Mouse (Mus musculus) kidney, adult 9 months (tissue): ENCODE data around the gene Gm8453.
"Not testable (repeated sequence)": the region's sequence is repeated elsewhere in the genome, so short reads cannot be mapped to it uniquely, and the experiment has no call there.

ENCODE experiments used
- DNase-seq: peaks from one replicate; pipeline ENCODE4 v3.0.0; 2022

The Gm8453 gene

DNA sequence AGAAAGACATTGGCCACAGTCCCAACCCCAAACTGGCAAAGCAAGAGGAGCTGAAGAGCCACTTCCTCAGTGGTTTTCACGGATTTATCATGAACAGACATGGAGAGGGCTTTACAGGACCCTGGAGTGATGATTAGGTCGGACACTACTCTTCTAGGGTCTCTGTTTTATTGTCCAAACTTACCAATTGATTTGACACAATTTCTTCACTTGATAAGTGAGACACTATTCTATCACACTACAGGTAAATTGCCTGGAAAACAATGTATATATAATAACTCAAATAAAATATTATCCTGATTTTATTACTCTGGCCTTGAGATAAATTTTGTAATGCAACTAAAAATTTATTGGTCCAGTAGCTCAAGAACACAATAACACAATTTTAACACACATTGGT is at the start of gene Gm8453:
TSS of gene Gm8453 (minus strand) at position 101 of the 400 bp plus-strand sequence.
- DNase-seq, result not testable (repeated sequence)

DNA sequence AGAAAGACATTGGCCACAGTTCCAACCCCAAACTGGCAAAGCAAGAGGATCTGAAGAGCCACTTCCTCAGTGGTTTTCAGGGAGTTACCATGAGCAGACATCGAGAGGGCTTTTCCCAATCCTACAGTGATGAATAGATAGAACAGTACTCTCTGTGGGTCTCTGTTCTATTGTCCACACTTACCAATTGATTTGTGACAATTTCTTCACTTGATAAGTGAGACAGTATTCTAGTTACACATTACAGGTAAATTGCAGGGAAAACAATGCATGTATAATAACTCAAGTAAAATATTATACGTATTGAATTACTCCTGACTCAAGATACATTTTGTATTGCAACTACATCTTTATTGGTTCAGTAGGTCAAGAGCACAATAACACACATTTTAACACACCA is 28.1 kb downstream of the Gm8453 start, which contains the start of gene Gm8653:
TSS of gene Gm8653 (minus strand) at position 101 of the 400 bp plus-strand sequence.
- not testable (repeated sequence) for DNase-seq

DNA sequence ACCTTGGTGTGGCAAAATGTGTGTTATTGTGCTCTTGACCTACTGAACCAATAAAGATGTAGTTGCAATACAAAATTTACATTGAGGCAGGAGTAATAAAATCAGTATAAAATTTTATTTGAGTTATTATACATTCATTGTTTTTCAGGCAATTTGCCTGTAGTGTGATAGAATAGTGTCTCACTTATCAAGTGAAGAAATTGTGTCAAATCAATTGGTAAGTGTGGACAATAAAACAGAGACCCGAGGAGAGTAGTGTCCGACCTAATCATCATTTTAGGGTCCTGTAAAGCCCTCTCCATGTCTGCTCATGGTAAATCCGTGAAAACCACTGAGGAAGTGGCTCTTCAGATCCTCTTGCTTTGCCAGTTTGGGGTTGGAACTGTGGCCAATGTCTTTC is 40.2 kb downstream of the Gm8453 start, which contains the start of gene Vmn1r143:
TSS of gene Vmn1r143 (plus strand) at position 301 of the 400 bp plus-strand sequence.
- not testable (repeated sequence) for DNase-seq
